Mouse (Mus musculus): ENCODE data around the gene Itgb2l.

Gene Itgb2l

GRCm38 (mm10) chr16:96429046-96429445, 14.4 kb downstream of the Itgb2l start:
- no peak for DNase-seq (ENCODE audit: low read depth, low spot score)

GRCm38 (mm10) chr16:96426671-96427070, 16.7 kb downstream of the Itgb2l start:
- DNase-seq (ENCODE audit: low read depth, low spot score): no peak

GRCm38 (mm10) chr16:96425044-96425443, 18.4 kb downstream of the Itgb2l start:
- DNase-seq (ENCODE audit: low read depth, low spot score): no peak

GRCm38 (mm10) chr16:96408064-96408465, 35.4 kb downstream of the Itgb2l start:
- no peak for DNase-seq (ENCODE audit: low read depth, low spot score)

GRCm38 (mm10) chr16:96406312-96406711, 37.1 kb downstream of the Itgb2l start:
- DNase-seq (ENCODE audit: low read depth, low spot score): no peak

GRCm38 (mm10) chr16:96402294-96402693, 41.1 kb downstream of the Itgb2l start:
- no peak for DNase-seq (ENCODE audit: low read depth, low spot score)

- DNase-seq (ENCODE audit: low read depth, low spot score): no peak
These were observed 43.4 kb downstream of the Itgb2l start for GRCm38 (mm10) chr16:96400046-96400445.

- DNase-seq (ENCODE audit: low read depth, low spot score): no peak
These were observed 44.6 kb downstream of the Itgb2l start for GRCm38 (mm10) chr16:96398806-96399205.

GRCm38 (mm10) chr16:96396013-96396650, 47.3 kb downstream of the Itgb2l start:
- DNase-seq (ENCODE audit: low read depth, low spot score): no peak

GRCm38 (mm10) chr16:96395516-96395915, 47.9 kb downstream of the Itgb2l start:
- DNase-seq (ENCODE audit: low read depth, low spot score): no peak

GRCm38 (mm10) chr16:96391070-96391469, 52.3 kb downstream of the Itgb2l start:
- DNase-seq (ENCODE audit: low read depth, low spot score): no peak

GRCm38 (mm10) chr16:96388481-96388880, 54.9 kb downstream of the Itgb2l start:
- no peak for DNase-seq (ENCODE audit: low read depth, low spot score)

GRCm38 (mm10) chr16:96387685-96388371, 55.6 kb downstream of the Itgb2l start:
- no peak for DNase-seq (ENCODE audit: low read depth, low spot score)

- no peak for DNase-seq (ENCODE audit: low read depth, low spot score)
These were observed 58.7 kb downstream of the Itgb2l start for GRCm38 (mm10) chr16:96384741-96385140.

GRCm38 (mm10) chr16:96382496-96383181, 60.8 kb downstream of the Itgb2l start:
- DNase-seq (ENCODE audit: low read depth, low spot score): no peak

- DNase-seq (ENCODE audit: low read depth, low spot score): no peak
These were observed 62.0 kb downstream of the Itgb2l start for GRCm38 (mm10) chr16:96381435-96381834.

GRCm38 (mm10) chr16:96378111-96378510, 65.3 kb downstream of the Itgb2l start:
- DNase-seq (ENCODE audit: low read depth, low spot score): no peak

GRCm38 (mm10) chr16:96376342-96376741, 67.1 kb downstream of the Itgb2l start:
- no peak for DNase-seq (ENCODE audit: low read depth, low spot score)

- DNase-seq (ENCODE audit: low read depth, low spot score): no peak
These were observed 67.9 kb downstream of the Itgb2l start for GRCm38 (mm10) chr16:96375538-96375937.

- no peak for DNase-seq (ENCODE audit: low read depth, low spot score)
These were observed 70.7 kb downstream of the Itgb2l start for GRCm38 (mm10) chr16:96372752-96373118.

Data from 3T3-L1 (cell line).